Mouse (Mus musculus): ENCODE data around the gene Ptgir.

DNA sequence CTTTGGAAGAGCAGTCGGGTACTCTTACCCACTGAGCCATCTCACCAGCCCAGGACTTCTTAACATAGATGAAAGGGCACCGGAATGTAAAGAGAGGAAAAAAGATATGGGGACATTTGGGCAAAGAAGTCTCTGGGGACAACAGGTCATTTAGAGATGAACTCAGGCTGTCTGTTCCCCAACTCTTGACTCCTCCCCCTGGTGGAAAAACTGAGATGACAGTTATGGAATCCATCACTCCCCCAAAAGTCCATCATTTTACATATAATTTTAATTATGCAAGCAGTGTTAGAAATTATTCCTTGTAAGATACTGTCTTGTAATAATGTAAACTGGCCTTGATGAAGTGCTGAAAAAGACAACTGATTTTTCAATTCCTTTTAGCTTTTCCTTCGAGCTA lies 28.6 kb upstream of the Ptgir start:
- TF ChIP-seq CTCF (IDR thresholded peaks at IDR 0.05) (peak; percentile 35), POLR2A (IDR thresholded peaks at IDR 0.05; ENCODE audit: insufficient read depth, low read depth, low read length) (no peak)

All from heart, adult 2 months (tissue).